Mouse (Mus musculus) liver, embryonic 11.5 days (tissue): ENCODE results near the gene Tm9sf2. TPM values are rescaled to one million over a fixed set of nuclear protein-coding genes. Genes with fewer than 3 reads are reported as not detected.

Source experiments
- ATAC-seq: fragments of 200-750 bp; cut with Nextera tagmentation; replicated peaks from 2 replicates; pipeline ENCODE4 v1.8.0; 2017; ENCODE audit warnings: moderate number of reproducible peaks, mild to moderate bottlenecking, moderate TSS enrichment, moderate library complexity; ENCODE audit not compliant: low FRiP score
- DNase-seq: peaks from one replicate; pipeline ENCODE4 v3.0.0-alpha.2; 2017; ENCODE audit warnings: low spot score
- H3K27ac ChIP-seq: fragments of 300-500 bp; sonication (generic); 2 replicates; pipeline ENCODE4 v1.5.1; 2014; ENCODE audit warnings: mild to moderate bottlenecking, low read depth, low read length, control low read depth
- H3K27me3 ChIP-seq: fragments of 300-500 bp; sonication (generic); replicated peaks from 2 replicates; pipeline ENCODE4 v1.6.1; 2014; ENCODE audit warnings: low read length, mixed read lengths; ENCODE audit not compliant: control insufficient read depth, insufficient read depth
- H3K36me3 ChIP-seq: fragments of 300-500 bp; sonication (generic); 2 replicates; pipeline ENCODE4 v1.6.1; 2014; ENCODE audit warnings: mild to moderate bottlenecking, low read length, moderate library complexity, mixed read lengths; ENCODE audit not compliant: control insufficient read depth, insufficient read depth
- H3K4me1 ChIP-seq: fragments of 300-500 bp; sonication (generic); replicated peaks from 2 replicates; pipeline ENCODE4 v1.6.1; 2014; ENCODE audit warnings: low read length, mixed read lengths; ENCODE audit not compliant: control insufficient read depth, insufficient read depth
- H3K4me2 ChIP-seq: fragments of 300-500 bp; sonication (generic); 2 replicates; pipeline ENCODE4 v1.6.1; 2014; ENCODE audit warnings: mild to moderate bottlenecking, control low read depth, moderate library complexity
- H3K4me3 ChIP-seq: fragments of 300-500 bp; sonication (generic); 2 replicates; pipeline ENCODE4 v1.5.1; 2014; ENCODE audit warnings: low read depth, low read length, control low read depth
- H3K9ac ChIP-seq: fragments of 300-500 bp; sonication (generic); 2 replicates; pipeline ENCODE4 v1.6.1; 2014; ENCODE audit warnings: low read depth, low read length, control low read depth
- H3K9me3 ChIP-seq: fragments of 300-500 bp; sonication (generic); 2 replicates; pipeline ENCODE4 v1.6.1; 2016; ENCODE audit warnings: low read length, inconsistent platforms, mixed read lengths; ENCODE audit not compliant: control insufficient read depth
- WGBS: fragments of 180-500 bp; shearing (Covaris S2); extraction: QIAGEN DNeasy Blood & Tissue Kit; methylation state at CpG from one replicate; pipeline ENCODE4 v1.1.7; 2014; 5-methylcytosine and 5-hydroxymethylcytosine counted together
- polyA plus RNA-seq: library from polyadenylated mRNA; unstranded; fragments of >200 nt; fragmentation: Nextera tagmentation; extraction: Ambion mirVana; gene quantifications from 2 replicates; pipeline ENCODE4 v1.2.1, GENCODE M21; 2014

Tm9sf2 gene
- polyA plus RNA-seq: 120 and 138 TPM in 2 replicates

- Histone ChIP-seq H3K27me3 (no peaks in the 10 kb centered on the region), H3K4me3 (peak within 1 kb of the TSS; percentile 86), H3K9me3 (no peaks in the 10 kb centered on the region), H3K36me3 (0 out of 2 replicates have a peak, but pooled peaks cover 6% of the 10 kb centered on the region), H3K4me1 (peaks cover 22% of the 10 kb centered on the region), H3K4me2 (peak within 1 kb of the TSS; percentile 90), H3K9ac (peak within 1 kb of the TSS; percentile 91), H3K27ac (peak within 1 kb of the TSS; percentile 95)
- ATAC-seq (peak; percentile 86), DNase-seq (peak; percentile 89)
- under 1% methylated on average over 76 of the region's 76 CpGs for WGBS
These were observed at the start of gene Tm9sf2 for GRCm38 (mm10) chr14:122106822-122107468. TSS of gene Tm9sf2 (plus strand) at chr14:122107038.

- H3K36me3 ChIP-seq: no peaks in the 10 kb centered on the region
- peaks cover 5% of the 10 kb centered on the region; the same call in 1 of the 2 replicates for H3K4me1 ChIP-seq
- no peak overlapping the region for H3K27ac ChIP-seq
- no peaks in the 10 kb centered on the region for H3K27me3 ChIP-seq
- H3K9ac ChIP-seq: no peak overlapping the region
- H3K4me3 ChIP-seq: no peak overlapping the region
- peak; percentile 7; the same call in 1 of the 2 replicates for ATAC-seq
- no peaks in the 10 kb centered on the region for H3K9me3 ChIP-seq
- no peak for DNase-seq
- no peak overlapping the region for H3K4me2 ChIP-seq
- 26% methylated on average over 2 of the region's 2 CpGs for WGBS
These were observed 48.9 kb upstream of the Tm9sf2 start for GRCm38 (mm10) chr14:122057941-122058346.

- H3K9ac ChIP-seq: no peak overlapping the region
- no peaks in the 10 kb centered on the region for H3K27me3 ChIP-seq
- H3K4me3 ChIP-seq: no peak overlapping the region
- 5% methylated on average over 3 of the region's 3 CpGs for WGBS
- H3K4me1 ChIP-seq: peaks cover 5% of the 10 kb centered on the region; the same call in 1 of the 2 replicates
- no peak overlapping the region for H3K27ac ChIP-seq
- DNase-seq: peak; percentile 79
- no peaks in the 10 kb centered on the region for H3K36me3 ChIP-seq
- no peaks in the 10 kb centered on the region for H3K9me3 ChIP-seq
- peak; percentile 64 for ATAC-seq
- no peak overlapping the region for H3K4me2 ChIP-seq
These were observed 46.2 kb upstream of the Tm9sf2 start for GRCm38 (mm10) chr14:122060642-122061041.

DNA sequence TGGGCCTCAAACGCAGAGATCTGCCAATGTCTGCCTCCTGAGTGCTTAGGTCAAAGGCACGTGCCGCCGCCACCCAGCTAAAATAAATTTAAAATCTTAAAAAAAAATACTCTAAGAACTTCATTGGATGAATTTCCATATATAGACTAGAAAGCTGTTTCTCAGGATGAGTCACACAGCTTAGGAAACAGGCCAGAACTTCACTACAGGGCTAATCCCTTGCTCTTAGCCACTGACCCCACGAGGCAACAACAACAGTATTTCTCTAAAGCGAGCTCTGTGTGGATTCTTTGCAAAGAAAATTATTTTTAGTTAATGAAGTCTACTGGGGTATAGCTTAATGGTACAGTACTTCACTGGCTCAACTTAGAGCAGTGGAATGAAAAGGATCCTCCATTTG is 45.5 kb upstream of the Tm9sf2 start:
- DNase-seq (no peak), ATAC-seq (no peak)
- Histone ChIP-seq H3K9ac (no peak overlapping the region), H3K27me3 (no peaks in the 10 kb centered on the region), H3K4me3 (no peak overlapping the region), H3K9me3 (no peaks in the 10 kb centered on the region), H3K36me3 (no peaks in the 10 kb centered on the region), H3K27ac (no peak overlapping the region), H3K4me2 (no peak overlapping the region), H3K4me1 (peaks cover 5% of the 10 kb centered on the region; the same call in 1 of the 2 replicates)
- 86% methylated on average over 6 of the region's 6 CpGs for WGBS

GRCm38 (mm10) chr14:122062411-122063090 is 44.3 kb upstream of the Tm9sf2 start:
- WGBS: 78% methylated on average over 10 of the region's 10 CpGs
- Histone ChIP-seq H3K4me1 (peaks cover 5% of the 10 kb centered on the region; the same call in 1 of the 2 replicates), H3K27me3 (no peaks in the 10 kb centered on the region), H3K9ac (no peak overlapping the region), H3K36me3 (no peaks in the 10 kb centered on the region), H3K4me2 (no peak overlapping the region), H3K27ac (no peak overlapping the region), H3K9me3 (no peaks in the 10 kb centered on the region), H3K4me3 (no peak overlapping the region)
- no peak for DNase-seq
- ATAC-seq: no peak

DNA sequence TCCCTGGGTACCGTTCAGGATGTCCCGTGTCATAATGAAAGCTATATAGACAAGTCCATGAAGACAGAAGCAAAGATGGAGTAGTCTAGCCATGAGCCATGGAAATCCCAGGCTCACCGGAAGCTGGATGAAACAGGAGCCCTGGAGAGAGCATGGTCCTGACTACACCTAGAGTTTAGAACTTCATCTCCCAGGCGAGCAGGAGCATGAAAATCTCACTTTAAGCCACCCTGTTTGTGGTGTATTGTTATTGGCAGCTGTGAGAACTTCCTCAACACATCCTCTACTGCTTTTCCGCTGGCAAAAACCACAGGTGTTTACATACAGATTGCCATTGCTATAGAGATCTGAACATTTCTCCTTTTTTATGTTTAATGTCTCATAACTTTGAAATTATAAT is 43.2 kb upstream of the Tm9sf2 start:
- ATAC-seq (no peak), DNase-seq (no peak)
- Histone ChIP-seq H3K9ac (no peak overlapping the region), H3K27ac (no peak overlapping the region), H3K4me1 (peaks cover 3% of the 10 kb centered on the region; the same call in 1 of the 2 replicates), H3K4me3 (no peak overlapping the region), H3K36me3 (no peaks in the 10 kb centered on the region), H3K9me3 (no peaks in the 10 kb centered on the region), H3K4me2 (no peak overlapping the region), H3K27me3 (no peaks in the 10 kb centered on the region)
- 68% methylated on average over 5 of the region's 5 CpGs for whole genome bisulfite sequencing

GRCm38 (mm10) chr14:122064519-122064918 is 42.3 kb upstream of the Tm9sf2 start:
- DNase-seq: peak; percentile 53
- 6% methylated on average over 2 of the region's 2 CpGs for WGBS
- ATAC-seq: 0 out of 2 replicates have a peak, but pooled peaks have one; percentile 26
- Histone ChIP-seq H3K4me2 (no peak overlapping the region), H3K27ac (no peak overlapping the region), H3K36me3 (no peaks in the 10 kb centered on the region), H3K9me3 (no peaks in the 10 kb centered on the region), H3K27me3 (no peaks in the 10 kb centered on the region), H3K4me1 (peaks cover 8% of the 10 kb centered on the region; the same call in 1 of the 2 replicates), H3K9ac (no peak overlapping the region), H3K4me3 (no peak overlapping the region)

GRCm38 (mm10) chr14:122066243-122066642 is 40.6 kb upstream of the Tm9sf2 start:
- no peak overlapping the region for H3K9ac ChIP-seq
- H3K4me1 ChIP-seq: peaks cover 8% of the 10 kb centered on the region; the same call in 1 of the 2 replicates
- no peak overlapping the region for H3K27ac ChIP-seq
- DNase-seq (no peak), ATAC-seq (no peak)
- H3K9me3 ChIP-seq: no peaks in the 10 kb centered on the region
- no peak overlapping the region for H3K4me2 ChIP-seq
- no peaks in the 10 kb centered on the region for H3K27me3 ChIP-seq
- no peaks in the 10 kb centered on the region for H3K36me3 ChIP-seq
- no peak overlapping the region for H3K4me3 ChIP-seq
- 42% methylated on average over 4 of the region's 4 CpGs for WGBS
